Mouse (Mus musculus): Measurements from ENCODE around the gene Gfod2. TPM values are rescaled to one million over a fixed set of nuclear protein-coding genes. Genes with fewer than 3 reads are reported as not detected.

The Gfod2 gene
- polyA plus RNA-seq, 1 experiment from 2014 or later: 19.2 TPM

DNA sequence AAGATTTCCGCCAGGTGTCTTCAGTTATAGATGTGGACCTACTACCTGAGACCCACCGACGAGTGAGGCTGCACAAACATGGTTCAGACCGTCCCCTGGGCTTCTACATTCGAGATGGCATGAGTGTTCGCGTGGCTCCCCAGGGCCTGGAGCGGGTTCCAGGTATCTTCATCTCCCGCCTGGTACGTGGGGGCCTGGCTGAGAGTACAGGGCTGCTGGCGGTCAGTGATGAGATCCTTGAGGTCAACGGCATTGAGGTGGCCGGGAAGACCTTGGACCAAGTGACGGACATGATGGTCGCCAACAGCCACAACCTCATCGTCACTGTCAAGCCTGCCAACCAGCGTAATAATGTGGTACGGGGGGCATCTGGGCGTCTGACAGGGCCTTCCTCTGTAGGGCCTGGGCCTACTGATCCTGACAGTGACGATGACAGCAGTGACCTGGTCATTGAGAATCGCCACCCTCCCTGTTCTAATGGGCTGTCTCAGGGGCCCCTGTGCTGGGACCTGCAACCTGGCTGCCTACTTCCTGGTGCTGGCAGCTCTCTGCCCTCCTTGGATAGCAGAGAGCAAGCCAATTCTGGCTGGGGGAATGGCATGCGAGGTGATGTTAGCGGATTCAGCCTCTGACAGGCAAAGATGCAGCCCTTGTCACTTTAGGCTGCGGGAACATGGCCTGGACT lies 55.6 kb downstream of the Gfod2 start:
- Histone ChIP-seq H3K27me3 (ENCODE audit: insufficient read depth, low read length) (no peaks in the 10 kb centered on the region), H3K9me3 (replicated peaks; ENCODE audit: low read length) (no peaks in the 10 kb centered on the region), H3K4me3 (replicated peaks; ENCODE audit: low read depth, low read length) (no peak overlapping the region), H3K4me1 (replicated peaks; ENCODE audit: insufficient read depth, low read length) (peaks cover 12% of the 10 kb centered on the region; the same call in 1 of the 2 replicates), H3K27ac (no peak overlapping the region), H3K36me3 (ENCODE audit: insufficient read depth, low read length) (peaks cover 6% of the 10 kb centered on the region; the same call in 1 of the 2 replicates), H3K4me2 (ENCODE audit: low read length) (no peak overlapping the region), H3K9ac (ENCODE audit: low read depth, low read length) (no peak overlapping the region)
- no peak for TF ChIP-seq CTCF (IDR thresholded peaks at IDR 0.05; ENCODE audit: low read depth)
- WGBS: 93% methylated on average over 24 of the region's 24 CpGs
- DNase-seq (ENCODE audit: low spot score) (no peak), ATAC-seq (replicated peaks; ENCODE audit: low FRiP score, low read depth) (no peak)

DNA sequence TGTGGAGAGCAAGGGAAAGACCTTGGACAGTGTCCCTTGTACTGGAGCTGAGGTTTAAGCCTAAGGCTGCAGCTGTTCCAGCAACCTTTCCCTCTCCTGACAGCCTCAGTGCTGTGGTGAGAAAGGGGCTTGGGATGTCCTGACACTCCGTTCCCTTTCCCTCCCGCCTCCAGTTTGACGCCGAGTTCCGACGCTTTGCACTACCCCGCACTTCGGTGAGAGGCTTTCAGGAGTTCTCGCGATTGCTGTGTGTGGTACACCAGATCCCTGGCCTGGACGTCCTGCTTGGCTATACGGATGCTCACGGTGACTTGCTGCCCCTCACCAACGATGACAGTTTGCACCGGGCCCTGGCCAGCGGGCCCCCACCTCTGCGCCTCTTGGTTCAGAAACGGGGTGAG lies 56.5 kb downstream of the Gfod2 start:
- Histone ChIP-seq H3K4me2 (ENCODE audit: low read length) (peak overlapping the region; percentile 92), H3K36me3 (ENCODE audit: insufficient read depth, low read length) (peaks cover 6% of the 10 kb centered on the region; the same call in 1 of the 2 replicates), H3K9me3 (replicated peaks; ENCODE audit: low read length) (no peaks in the 10 kb centered on the region), H3K9ac (ENCODE audit: low read depth, low read length) (peak overlapping the region; percentile 42; the same call in 1 of the 2 replicates), H3K4me1 (replicated peaks; ENCODE audit: insufficient read depth, low read length) (peaks cover 12% of the 10 kb centered on the region; the same call in 1 of the 2 replicates), H3K27ac (peak overlapping the region; percentile 86; the same call in 1 of the 2 replicates), H3K4me3 (replicated peaks; ENCODE audit: low read depth, low read length) (peak overlapping the region; percentile 51), H3K27me3 (ENCODE audit: insufficient read depth, low read length) (no peaks in the 10 kb centered on the region)
- WGBS: 38% methylated on average over 18 of the region's 18 CpGs
- no peak for DNase-seq (ENCODE audit: low spot score)
- no peak for ATAC-seq (replicated peaks; ENCODE audit: low FRiP score, low read depth)
- no peak for TF ChIP-seq CTCF (IDR thresholded peaks at IDR 0.05; ENCODE audit: low read depth)

DNA sequence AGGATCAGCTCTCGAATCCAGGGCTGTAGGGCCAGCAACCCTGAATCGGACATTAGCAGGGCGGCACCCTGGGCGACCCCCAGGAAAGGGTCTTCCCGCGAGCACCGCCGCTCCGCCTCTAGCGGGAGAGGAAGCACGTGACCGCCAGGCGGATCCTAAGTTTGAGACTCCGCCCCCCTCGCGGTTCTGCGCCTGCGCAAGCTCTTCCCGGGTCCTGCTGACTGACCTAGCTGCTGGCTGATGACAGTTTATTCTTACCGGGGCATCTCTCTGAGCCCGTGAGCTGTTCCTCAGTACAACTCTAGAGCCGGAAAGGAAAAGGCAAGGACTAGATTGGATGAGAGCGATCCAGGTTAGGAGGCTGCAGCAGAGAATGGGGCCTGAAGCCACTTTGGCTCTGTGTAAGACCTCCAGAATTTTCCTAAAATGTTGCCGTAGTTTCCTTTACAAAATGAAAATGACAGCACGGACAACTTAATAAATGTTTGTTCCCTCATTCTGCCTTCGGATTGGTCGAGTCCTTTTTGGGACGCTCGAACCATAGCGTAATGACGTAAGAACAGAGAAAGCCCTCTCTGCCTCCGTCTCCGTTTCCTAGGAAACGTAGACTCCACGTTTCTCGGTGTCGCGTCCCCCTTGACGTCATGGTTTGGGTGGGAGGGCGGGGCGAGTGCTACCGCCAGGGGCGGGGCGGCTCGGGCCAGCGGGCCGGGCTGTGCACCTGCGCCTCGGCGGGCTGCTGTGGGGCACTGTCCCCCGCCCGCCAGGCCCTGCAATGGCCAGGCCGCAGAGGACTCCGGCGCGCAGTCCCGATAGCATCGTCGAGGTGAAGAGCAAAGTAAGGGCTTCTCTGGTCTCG lies 57.3 kb downstream of the Gfod2 start, which contains the start of the genes Acd and Pard6a:
Gene Acd (minus strand): TSS at position 137 of the 859 bp plus-strand sequence.
Gene Pard6a (plus strand): TSS at position 183 of the 859 bp plus-strand sequence.
- peaks cover 6% of the 10 kb centered on the region; the same call in 1 of the 2 replicates for H3K36me3 ChIP-seq (ENCODE audit: insufficient read depth, low read length)
- H3K9me3 ChIP-seq (replicated peaks; ENCODE audit: low read length): no peaks in the 10 kb centered on the region
- H3K4me2 ChIP-seq (ENCODE audit: low read length): peak within 1 kb of the TSS; percentile 92
- under 1% methylated on average over 57 of the region's 60 CpGs for WGBS
- TF ChIP-seq CTCF (IDR thresholded peaks at IDR 0.05; ENCODE audit: low read depth): peak; percentile 23; the same call in 1 of the 2 replicates
- H3K27ac ChIP-seq: peak within 1 kb of the TSS; percentile 86
- peak within 1 kb of the TSS; percentile 51 for H3K4me3 ChIP-seq (replicated peaks; ENCODE audit: low read depth, low read length)
- peaks cover 12% of the 10 kb centered on the region; the same call in 1 of the 2 replicates for H3K4me1 ChIP-seq (replicated peaks; ENCODE audit: insufficient read depth, low read length)
- DNase-seq (ENCODE audit: low spot score) (peak; percentile 97), ATAC-seq (replicated peaks; ENCODE audit: low FRiP score, low read depth) (peak; percentile 68)
- no peaks in the 10 kb centered on the region for H3K27me3 ChIP-seq (ENCODE audit: insufficient read depth, low read length)
- peak within 1 kb of the TSS; percentile 50 for H3K9ac ChIP-seq (ENCODE audit: low read depth, low read length)

DNA sequence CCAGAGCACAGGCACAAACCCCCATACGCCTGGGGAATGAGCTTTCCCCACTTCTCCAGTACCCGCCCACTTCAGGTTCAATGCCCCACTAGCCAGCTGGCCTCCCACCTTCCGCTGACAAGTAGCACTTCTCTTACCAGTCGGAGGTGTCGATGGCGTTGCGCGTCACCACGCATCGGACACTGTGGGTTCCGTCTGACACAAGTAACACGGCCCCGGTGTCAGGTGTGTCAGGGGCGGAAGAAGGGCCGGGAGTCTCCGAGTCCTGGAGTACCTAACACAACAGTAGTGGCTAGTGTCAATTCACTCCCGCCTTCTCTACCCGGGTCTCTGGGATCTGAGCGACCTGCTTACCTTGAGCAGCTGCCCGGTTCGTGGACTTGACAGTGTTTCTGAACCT lies 57.9 kb downstream of the Gfod2 start:
- peak overlapping the region; percentile 86 for H3K27ac ChIP-seq
- H3K4me2 ChIP-seq (ENCODE audit: low read length): peak overlapping the region; percentile 92
- H3K4me3 ChIP-seq (replicated peaks; ENCODE audit: low read depth, low read length): peak overlapping the region; percentile 51
- H3K27me3 ChIP-seq (ENCODE audit: insufficient read depth, low read length): no peaks in the 10 kb centered on the region
- peak; percentile 18 for ATAC-seq (replicated peaks; ENCODE audit: low FRiP score, low read depth)
- peak overlapping the region; percentile 50 for H3K9ac ChIP-seq (ENCODE audit: low read depth, low read length)
- H3K9me3 ChIP-seq (replicated peaks; ENCODE audit: low read length): no peaks in the 10 kb centered on the region
- peaks cover 6% of the 10 kb centered on the region; the same call in 1 of the 2 replicates for H3K36me3 ChIP-seq (ENCODE audit: insufficient read depth, low read length)
- no peak for TF ChIP-seq CTCF (IDR thresholded peaks at IDR 0.05; ENCODE audit: low read depth)
- DNase-seq (ENCODE audit: low spot score): peak; percentile 62
- H3K4me1 ChIP-seq (replicated peaks; ENCODE audit: insufficient read depth, low read length): peaks cover 12% of the 10 kb centered on the region; the same call in 1 of the 2 replicates
- 0% methylated on average over 21 of the region's 21 CpGs for WGBS

DNA sequence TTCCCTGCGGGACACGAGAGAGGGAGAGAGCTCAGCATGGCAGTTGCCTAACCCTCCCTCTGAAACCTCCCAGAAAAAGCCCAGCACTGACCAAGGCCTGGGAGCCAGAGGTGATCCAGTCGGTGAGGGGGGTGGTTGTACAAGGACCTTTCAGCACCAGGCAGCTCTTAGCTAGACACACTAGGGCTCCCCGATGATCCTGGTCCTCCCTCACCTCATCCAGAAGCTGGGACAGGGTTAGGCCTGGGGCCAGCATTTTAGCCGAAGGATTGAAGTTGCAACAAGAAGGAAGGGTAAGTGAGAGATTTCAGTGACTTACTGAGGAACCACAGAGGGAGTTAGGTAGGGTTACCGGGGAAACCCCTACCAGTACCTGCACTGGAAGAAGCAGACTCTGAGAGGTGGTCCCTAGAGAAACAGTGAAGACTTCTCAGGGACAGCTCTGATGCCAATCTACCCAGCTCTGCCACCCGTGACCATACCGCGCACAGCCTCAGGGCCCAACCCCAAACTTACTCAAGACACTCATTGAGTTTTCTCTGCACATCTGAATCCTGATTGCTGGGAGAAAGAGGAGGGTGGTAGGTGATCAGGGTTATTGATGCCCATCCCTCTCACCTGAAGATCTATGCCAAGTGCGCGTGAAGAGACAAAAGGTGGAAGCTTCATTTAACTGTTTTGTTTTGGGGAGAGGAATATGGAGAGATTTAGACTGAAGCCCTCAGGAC lies 58.8 kb downstream of the Gfod2 start:
- DNase-seq (ENCODE audit: low spot score) (no peak), ATAC-seq (replicated peaks; ENCODE audit: low FRiP score, low read depth) (no peak)
- H3K4me2 ChIP-seq (ENCODE audit: low read length): peak overlapping the region; percentile 92
- TF ChIP-seq CTCF (IDR thresholded peaks at IDR 0.05; ENCODE audit: low read depth): no peak
- peak overlapping the region; percentile 51; the same call in 1 of the 2 replicates for H3K4me3 ChIP-seq (replicated peaks; ENCODE audit: low read depth, low read length)
- H3K27ac ChIP-seq: no peak overlapping the region
- H3K36me3 ChIP-seq (ENCODE audit: insufficient read depth, low read length): peaks cover 6% of the 10 kb centered on the region; the same call in 1 of the 2 replicates
- no peaks in the 10 kb centered on the region for H3K9me3 ChIP-seq (replicated peaks; ENCODE audit: low read length)
- peaks cover 12% of the 10 kb centered on the region; the same call in 1 of the 2 replicates for H3K4me1 ChIP-seq (replicated peaks; ENCODE audit: insufficient read depth, low read length)
- no peaks in the 10 kb centered on the region for H3K27me3 ChIP-seq (ENCODE audit: insufficient read depth, low read length)
- 80% methylated on average over 11 of the region's 11 CpGs for WGBS
- H3K9ac ChIP-seq (ENCODE audit: low read depth, low read length): peak overlapping the region; percentile 50; the same call in 1 of the 2 replicates

Measured in kidney, postnatal 0 days (tissue).